In genomic region chr6:86667061-86667460, GRCm38 (mm10) we compare ENCODE assay signal across 1 mouse cellular context.
TF ChIP-seq lines count a peak whose summit lies in the region.

No protein-coding gene starts in this region.

TF ChIP-seq in MEL, 35 proteins besides CTCF, POLR2A, EP300 and RAD21:
- TF ChIP-seq MAFK (IDR thresholded peaks at IDR 0.05; ENCODE audit: borderline replicate concordance, low read depth, low read length) (no peak), RCOR1 (IDR thresholded peaks at IDR 0.05; ENCODE audit: low read depth, low read length) (no peak), E2F4 (IDR thresholded peaks at IDR 0.05; ENCODE audit: borderline replicate concordance, low read depth, low read length) (no peak), CHD2 (IDR thresholded peaks at IDR 0.05; ENCODE audit: low read length) (no peak), SMC3 (IDR thresholded peaks at IDR 0.05; ENCODE audit: low read depth, low read length) (no peak), SIN3A (IDR thresholded peaks at IDR 0.05; ENCODE audit: low read length) (no peak), TCF12 (IDR thresholded peaks at IDR 0.05; ENCODE audit: low read depth, low read length) (no peak), UBTF (IDR thresholded peaks at IDR 0.05; ENCODE audit: borderline replicate concordance, insufficient read depth, low read depth, low read length) (no peak), KAT2A (conservative IDR thresholded peaks at IDR 0.05; ENCODE audit: low read depth, low read length) (no peak), ZKSCAN1 (IDR thresholded peaks at IDR 0.05; ENCODE audit: low read depth, low read length) (no peak)
TF ChIP-seq in MEL: peak in this region for 0.
